Mouse (Mus musculus) embryo, embryonic 9.5 days (tissue): Measurements from ENCODE around the gene Saxo1.
A peak's percentile ranks its signal among the peaks of the same experiment; 100 is the strongest.

Experiments
- DNase-seq: peaks from one replicate; pipeline ENCODE4 v3.0.0-alpha.2; 2017; ENCODE audit errors: extremely low spot score

The Saxo1 gene

GRCm38 (mm10) chr4:86558228-86558627 is at the start of gene Saxo1:
Gene Saxo1 (minus strand): TSS chr4:86558328.
- DNase-seq: no peak

GRCm38 (mm10) chr4:86591304-86591703 is 33.2 kb upstream of the Saxo1 start:
- no peak for DNase-seq

DNA sequence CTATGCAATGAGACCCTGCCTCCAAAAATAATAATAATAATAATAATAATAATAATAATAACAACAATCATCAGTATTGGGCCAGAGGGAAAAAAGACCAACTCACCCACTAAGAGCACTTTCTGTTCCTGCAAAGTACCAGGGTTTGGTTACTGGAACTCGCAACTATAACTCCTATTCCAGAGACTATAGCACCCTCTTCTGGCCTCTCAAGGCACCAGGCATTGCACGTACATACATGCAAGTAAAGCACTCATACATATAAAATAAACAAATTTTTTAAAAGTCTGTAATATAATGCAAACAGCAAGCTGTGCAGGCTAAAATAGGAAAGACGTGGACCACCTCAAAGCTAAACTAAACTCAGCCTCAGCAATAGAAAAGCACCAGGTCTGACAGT is 30.1 kb upstream of the Saxo1 start:
- DNase-seq: no peak

GRCm38 (mm10) chr4:86580591-86580990 is 22.5 kb upstream of the Saxo1 start:
- DNase-seq: no peak

GRCm38 (mm10) chr4:86580056-86580455 is 21.9 kb upstream of the Saxo1 start:
- no peak for DNase-seq

DNA sequence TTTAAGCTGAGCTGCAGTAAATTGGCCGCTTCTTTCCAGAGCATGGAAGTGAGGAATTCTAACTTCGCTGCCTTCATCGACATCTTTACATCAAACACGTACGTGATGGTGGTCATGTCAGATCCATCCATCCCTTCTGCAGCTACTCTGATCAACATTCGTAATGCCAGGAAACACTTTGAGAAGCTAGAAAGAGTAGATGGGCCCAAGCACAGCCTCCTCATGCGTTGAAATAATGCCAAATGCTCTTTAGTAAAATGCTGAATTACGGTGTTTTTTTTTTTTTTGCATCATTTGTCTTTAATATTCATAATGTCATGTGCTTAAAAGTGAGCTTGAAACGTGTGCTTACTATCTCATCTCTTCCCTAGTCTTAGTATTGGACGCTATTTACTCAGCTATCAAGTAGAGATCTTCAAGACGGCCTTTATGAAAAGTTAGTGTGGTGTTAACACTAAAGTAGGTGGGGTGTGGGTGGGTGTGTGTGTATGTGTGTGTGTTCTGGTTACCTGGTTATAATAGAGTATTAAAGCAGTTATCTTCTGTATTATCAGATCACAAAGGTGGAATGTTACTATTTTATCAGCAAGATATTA is 18.6 kb upstream of the Saxo1 start:
- DNase-seq: no peak

DNA sequence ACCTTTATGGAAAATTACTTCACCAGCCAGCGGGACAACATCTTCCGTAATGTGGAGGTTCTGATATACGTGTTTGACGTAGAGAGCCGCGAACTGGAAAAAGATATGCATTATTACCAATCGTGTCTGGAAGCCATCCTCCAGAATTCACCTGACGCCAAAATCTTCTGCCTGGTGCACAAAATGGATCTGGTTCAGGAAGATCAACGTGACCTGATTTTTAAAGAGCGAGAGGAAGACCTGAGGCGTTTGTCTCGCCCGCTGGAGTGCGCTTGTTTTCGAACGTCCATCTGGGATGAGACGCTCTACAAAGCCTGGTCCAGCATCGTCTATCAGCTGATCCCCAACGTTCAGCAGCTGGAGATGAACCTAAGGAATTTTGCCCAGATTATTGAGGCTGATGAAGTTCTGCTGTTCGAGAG is 18.0 kb upstream of the Saxo1 start:
- DNase-seq: no peak

- peak; percentile 95 for DNase-seq
Observed at GRCm38 (mm10) chr4:86575283-86575983, 17.3 kb upstream of the Saxo1 start, which contains the start of gene Rraga. Gene Rraga (plus strand): TSS chr4:86575668.

- no peak for DNase-seq
Observed at GRCm38 (mm10) chr4:86574939-86575282, 16.8 kb upstream of the Saxo1 start.

DNA sequence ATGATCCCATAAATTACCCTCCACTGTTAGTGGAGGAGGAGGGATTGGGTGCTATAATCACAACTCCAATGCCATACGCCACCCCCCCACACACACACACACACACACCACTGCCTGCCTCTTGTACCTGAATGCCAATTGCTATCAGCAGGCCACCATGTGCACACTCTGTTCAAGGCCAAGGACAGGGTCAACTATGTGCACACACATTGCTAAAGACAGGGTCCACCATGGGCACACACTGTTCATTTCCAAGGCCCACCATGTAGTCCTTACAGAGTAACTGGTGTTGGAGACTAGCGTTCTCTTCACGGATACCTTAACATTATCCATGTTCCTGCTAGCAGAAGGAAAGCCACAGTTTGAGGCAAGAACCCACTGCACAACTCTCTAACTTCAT is 2.9 kb upstream of the Saxo1 start:
- no peak for DNase-seq

DNA sequence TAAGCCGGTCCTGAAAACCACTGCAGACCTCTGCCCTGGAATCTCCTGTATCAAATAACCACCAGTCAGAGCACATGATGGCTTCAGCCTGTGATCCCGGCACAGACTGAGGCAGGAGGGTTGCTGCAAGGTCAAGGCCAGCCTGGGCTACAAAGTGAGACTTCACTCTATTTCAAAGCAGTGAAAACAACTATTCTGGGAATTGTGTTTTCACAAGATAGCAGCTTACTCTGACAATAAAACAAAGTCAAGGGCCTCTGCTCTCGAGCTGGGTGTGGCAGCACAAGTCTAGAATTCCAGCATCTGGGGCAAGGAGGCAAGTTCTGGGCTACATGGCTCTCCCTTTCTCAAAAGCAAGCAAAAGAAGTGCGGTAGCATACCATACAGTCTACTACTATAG is 878 bp upstream of the Saxo1 start:
- no peak for DNase-seq

DNA sequence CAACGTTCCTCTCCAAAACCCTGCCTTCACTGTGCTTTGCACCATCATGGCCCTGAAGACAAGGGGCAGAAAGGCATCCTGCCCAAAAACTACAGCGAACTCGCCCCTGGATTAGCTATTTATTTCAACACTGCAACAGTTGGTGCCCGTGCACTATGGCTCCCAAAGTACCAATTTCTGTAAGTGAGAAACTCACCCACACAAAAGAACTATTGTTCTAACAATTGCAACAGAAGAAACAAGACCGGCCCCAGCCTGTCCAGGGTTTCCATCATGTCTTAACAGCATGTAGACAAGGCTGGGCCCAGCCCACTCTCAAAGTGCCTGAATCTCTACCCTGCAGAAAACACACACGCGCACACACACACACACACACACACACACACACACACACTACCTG is 757 bp downstream of the Saxo1 start:
- DNase-seq: no peak

- DNase-seq: peak; percentile 48
Observed at GRCm38 (mm10) chr4:86555035-86555707, 3.0 kb downstream of the Saxo1 start.

GRCm38 (mm10) chr4:86548332-86548731 is 9.8 kb downstream of the Saxo1 start:
- no peak for DNase-seq

DNA sequence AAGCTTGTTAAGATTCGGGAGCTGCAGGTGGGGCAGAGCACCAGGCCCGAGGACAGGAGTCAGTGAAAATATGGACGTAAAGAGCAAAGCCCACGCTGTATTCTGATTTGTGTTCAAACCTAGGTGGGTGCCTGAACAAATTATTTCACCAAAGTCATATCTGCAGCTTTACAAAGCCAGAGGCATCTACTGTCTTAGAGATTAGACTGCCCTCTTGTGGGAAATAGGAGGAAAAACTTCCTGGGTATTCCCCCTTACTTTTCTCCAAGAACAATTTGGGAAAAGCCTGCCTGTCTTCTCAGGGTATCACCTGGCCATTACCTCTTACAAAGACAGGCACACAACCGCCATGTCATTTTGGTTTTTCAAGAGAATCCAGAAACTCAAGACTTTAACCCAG is 12.5 kb downstream of the Saxo1 start:
- DNase-seq: peak; percentile 18

GRCm38 (mm10) chr4:86543999-86544398 is 14.1 kb downstream of the Saxo1 start:
- DNase-seq: no peak

DNA sequence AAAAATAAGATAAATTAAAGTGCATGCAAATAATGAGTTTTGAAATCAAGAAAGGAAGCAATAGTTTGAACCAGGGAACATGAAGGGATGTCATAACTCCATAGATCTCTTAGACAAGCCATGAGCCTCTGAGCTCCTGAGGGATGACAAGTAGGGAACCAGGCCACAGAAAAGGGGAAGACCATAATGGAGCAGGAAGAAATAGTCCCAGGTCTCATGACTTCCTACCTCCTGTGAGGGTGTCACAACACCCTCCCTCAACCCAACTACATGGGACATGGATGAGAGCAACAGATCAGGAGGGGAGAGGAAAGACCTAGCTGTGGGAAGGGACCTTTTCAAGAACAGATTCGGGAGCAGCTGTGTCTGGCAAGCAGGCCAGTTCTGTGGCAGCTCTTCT is 16.6 kb downstream of the Saxo1 start:
- DNase-seq: no peak

DNA sequence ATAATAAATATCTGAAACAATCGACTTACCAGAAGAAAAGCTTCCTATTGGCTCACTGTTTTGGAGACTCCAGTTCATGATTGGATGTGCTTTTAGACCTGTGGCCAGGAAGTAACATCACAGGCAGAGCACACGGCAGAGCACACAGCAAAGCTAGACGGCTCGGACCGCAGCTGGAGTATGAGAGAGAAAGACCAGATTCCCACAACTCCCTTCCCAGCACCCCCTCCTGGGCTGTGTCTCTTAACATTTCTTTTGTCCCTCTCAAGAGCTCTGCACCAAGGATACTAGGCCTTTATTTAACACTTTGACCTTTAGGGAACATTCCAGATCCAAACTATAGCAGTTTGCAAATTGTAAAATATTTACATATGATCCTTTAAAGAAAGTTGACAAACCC is 19.2 kb downstream of the Saxo1 start:
- no peak for DNase-seq

DNA sequence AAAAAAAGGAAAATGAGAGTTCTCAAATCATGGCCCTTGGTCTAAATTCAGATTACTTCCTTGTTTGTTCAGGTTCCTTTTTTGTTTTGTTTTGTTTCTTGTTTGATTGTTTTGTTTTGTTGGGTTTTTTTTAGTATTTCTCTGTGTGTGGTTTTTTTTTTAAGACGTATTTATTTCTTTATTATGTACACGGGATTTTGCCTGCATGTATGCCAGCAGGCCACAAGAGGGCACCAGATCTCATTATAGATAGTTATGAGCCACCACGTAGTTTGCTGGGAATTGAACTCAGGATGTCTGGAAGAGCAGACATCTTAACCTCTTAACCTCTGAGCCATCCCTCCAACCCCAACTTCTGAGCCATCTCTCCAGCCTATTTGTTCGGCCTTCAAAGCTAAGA is 20.2 kb downstream of the Saxo1 start:
- no peak for DNase-seq

GRCm38 (mm10) chr4:86534091-86534481 is 24.0 kb downstream of the Saxo1 start:
- DNase-seq: no peak

DNA sequence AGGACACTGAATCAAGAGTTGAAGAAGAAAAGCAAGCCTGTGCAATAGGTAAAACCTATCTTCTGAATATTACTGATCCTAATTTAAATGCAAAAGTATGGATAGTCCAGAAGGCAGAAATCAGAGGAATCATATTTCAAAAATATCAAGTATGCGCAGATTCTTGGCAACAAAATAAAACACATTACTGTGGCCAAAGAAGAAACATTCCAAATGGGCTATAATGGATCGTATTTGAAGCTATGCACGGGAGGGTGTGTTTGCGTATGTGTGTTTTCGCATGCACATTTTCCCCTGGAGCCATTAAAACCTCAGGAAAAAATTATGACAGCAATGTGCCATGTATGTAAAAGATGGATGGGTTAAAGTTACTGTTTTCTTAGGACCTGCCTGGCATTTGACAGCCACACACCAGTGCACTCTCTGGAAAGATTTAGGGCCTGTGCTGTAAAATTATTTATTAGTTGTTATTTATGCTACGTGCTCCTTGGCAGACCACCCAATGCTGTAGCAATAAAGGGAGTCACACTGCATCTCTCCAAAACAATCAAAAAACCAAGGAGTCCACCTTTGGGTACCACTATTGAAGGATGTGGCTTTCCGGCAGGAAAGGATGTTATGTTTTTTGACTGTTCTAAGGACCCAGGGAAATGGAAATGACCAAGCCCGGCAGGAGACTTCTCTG is 24.6 kb downstream of the Saxo1 start:
- no peak for DNase-seq

GRCm38 (mm10) chr4:86529161-86529560 is 29.0 kb downstream of the Saxo1 start:
- no peak for DNase-seq
